Mouse (Mus musculus) kidney, adult 8-10 months (tissue): ENCODE results near the gene Chpt1.

Source experiments
- DNase-seq, 2 experiments: peaks; one replicate each; pipeline ENCODE4 v3.0.0; 2022

Gene Chpt1

DNA sequence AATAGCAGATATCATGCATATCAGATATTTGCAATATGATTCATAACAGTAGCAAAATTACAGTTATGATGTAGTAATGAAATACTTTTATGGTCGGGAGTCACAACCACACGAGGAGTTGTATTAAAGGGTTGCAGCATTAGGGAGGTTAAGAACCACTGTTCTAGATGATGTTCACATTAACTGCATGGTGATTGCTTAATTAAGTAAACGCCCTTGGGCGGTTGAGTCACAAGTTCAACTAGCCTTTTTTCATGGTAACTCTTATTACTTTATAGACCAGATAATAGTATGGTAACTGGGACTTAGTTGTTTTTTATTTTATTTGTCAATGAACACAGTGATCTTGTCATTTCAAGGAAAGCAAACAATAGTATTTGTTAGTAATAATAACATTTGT lies 100.9 kb downstream of the Chpt1 start:
- no peak for DNase-seq
